Mouse (Mus musculus): ENCODE measurements at regions not wholly inside any gene's neighbourhood (a gene's known extent, or its start where the extent isn't known, plus 50 kb on each side); places are given as distances from the start of the nearest gene placed in this dataset.
A peak's percentile ranks its signal among the peaks of the same experiment; 100 is the strongest.
"Not testable (repeated sequence)": the region's sequence is repeated elsewhere in the genome, so short reads cannot be mapped to it uniquely, and the experiment has no call there.

DNA sequence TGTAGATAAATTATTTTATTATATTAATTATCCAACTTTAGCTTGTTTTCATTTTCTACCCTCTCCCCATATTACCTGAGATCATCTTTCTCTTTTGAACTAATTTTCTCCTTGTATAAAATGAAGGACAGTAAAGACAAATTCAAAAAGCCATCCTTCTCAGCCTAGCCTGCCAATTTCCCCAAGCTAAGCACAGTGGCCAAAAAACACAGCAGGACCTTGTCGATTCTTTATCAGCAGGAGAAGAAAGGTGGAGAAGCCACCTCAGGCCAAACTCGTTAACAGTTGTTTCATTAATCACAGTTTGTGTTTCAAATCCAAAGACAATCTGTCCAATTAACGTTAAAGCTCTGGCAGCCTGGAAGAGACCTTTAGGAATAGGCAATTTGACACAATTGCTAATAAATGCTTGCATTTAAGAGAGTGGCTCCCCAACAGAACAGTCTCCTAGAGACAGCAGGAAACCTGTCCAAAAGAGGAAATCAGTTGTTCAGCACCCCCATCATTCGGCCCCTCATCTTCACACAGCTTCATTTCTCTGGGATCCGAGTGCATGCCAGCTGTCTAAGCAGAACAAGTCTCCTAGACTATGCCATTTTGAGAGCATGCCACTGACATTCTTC is 135.7 kb upstream of the Tlr4 start:
- DNase-seq (ENCODE audit: low spot score): no peak

GRCm38 (mm10) chr4:66693982-66694578 is 133.3 kb upstream of the Tlr4 start:
- DNase-seq (ENCODE audit: low spot score): no peak

- DNase-seq (ENCODE audit: low spot score): no peak
These were observed 111.3 kb upstream of the Tlr4 start for GRCm38 (mm10) chr4:66715821-66716760.

DNA sequence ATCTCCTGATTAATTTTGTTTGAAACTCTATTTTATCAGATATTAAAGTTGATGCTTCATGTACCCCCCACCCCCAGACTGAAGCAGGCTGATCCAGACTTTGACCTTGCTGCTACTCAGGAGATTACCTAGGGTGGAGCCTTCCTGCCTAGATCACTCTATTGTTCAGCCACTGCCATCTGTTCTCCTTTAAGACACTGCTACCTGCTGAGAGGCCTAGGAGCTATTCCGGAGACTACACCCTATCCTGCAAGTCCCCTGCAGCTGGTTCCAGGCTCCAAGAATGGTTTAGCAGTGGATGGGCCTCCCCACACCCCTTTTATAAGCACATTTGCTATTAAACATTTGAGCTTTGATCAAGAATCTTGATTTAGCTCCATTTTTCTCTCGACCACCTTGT is 90.0 kb upstream of the Tlr4 start:
- no peak for DNase-seq (ENCODE audit: low spot score)

GRCm38 (mm10) chr4:66743421-66743820 is 84.0 kb upstream of the Tlr4 start:
- not testable (repeated sequence) for DNase-seq (ENCODE audit: low spot score)

GRCm38 (mm10) chr4:66768762-66769161 is 58.6 kb upstream of the Tlr4 start:
- peak; percentile 3 for DNase-seq (ENCODE audit: low spot score)
